Mouse (Mus musculus) intestine, embryonic 14.5 days (tissue): ENCODE measurements at regions not wholly inside any gene's neighbourhood (a gene's known extent, or its start where the extent isn't known, plus 50 kb on each side); places are given as distances from the start of the nearest gene placed in this dataset.

Source experiments
- ATAC-seq: fragments of 200-750 bp; cut with Nextera tagmentation; replicated peaks from 2 replicates; pipeline ENCODE4 v1.8.0; 2017; ENCODE audit warnings: low read depth, moderate number of reproducible peaks, moderate TSS enrichment, moderate library complexity; ENCODE audit not compliant: low FRiP score, low TSS enrichment
- DNase-seq: peaks from one replicate; pipeline ENCODE4 v3.0.0-alpha.2; 2018; ENCODE audit warnings: low spot score
- H3K27ac ChIP-seq: fragments of 300-500 bp; sonication (generic); 2 replicates; pipeline ENCODE4 v1.5.1; 2014; ENCODE audit warnings: low read depth, mild to moderate bottlenecking, control low read depth
- H3K27me3 ChIP-seq: fragments of 300-500 bp; sonication (generic); replicated peaks from 2 replicates; pipeline ENCODE4 v1.6.1; 2014; ENCODE audit warnings: low read length, control low read depth; ENCODE audit not compliant: control insufficient read depth, insufficient read depth
- H3K36me3 ChIP-seq: fragments of 300-500 bp; sonication (generic); 2 replicates; pipeline ENCODE4 v1.6.1; 2014; ENCODE audit warnings: low read length, control low read depth; ENCODE audit not compliant: control insufficient read depth, insufficient read depth
- H3K4me1 ChIP-seq: fragments of 300-500 bp; sonication (generic); replicated peaks from 2 replicates; pipeline ENCODE4 v1.6.1; 2014; ENCODE audit warnings: low read length, control low read depth, mixed read lengths; ENCODE audit not compliant: control insufficient read depth, insufficient read depth
- H3K4me2 ChIP-seq: fragments of 300-500 bp; sonication (generic); 2 replicates; pipeline ENCODE4 v1.6.1; 2014; ENCODE audit warnings: low read length
- H3K4me3 ChIP-seq: fragments of 300-500 bp; sonication (generic); 2 replicates; pipeline ENCODE4 v1.5.1; 2014; ENCODE audit warnings: low read depth, low read length, control low read depth, mixed read lengths
- H3K9ac ChIP-seq: fragments of 300-500 bp; sonication (generic); 2 replicates; pipeline ENCODE4 v1.6.1; 2014; ENCODE audit warnings: mild to moderate bottlenecking, low read length
- H3K9me3 ChIP-seq: fragments of 300-500 bp; sonication (generic); 2 replicates; pipeline ENCODE4 v1.6.1; 2016; ENCODE audit warnings: low read length, control low read depth; ENCODE audit not compliant: control insufficient read depth
- WGBS: fragments of 180-500 bp; shearing (Covaris S2); extraction: QIAGEN DNeasy Blood & Tissue Kit; methylation state at CpG from one replicate; pipeline ENCODE4 v1.1.7; 2014; 5-methylcytosine and 5-hydroxymethylcytosine counted together

GRCm38 (mm10) chr19:60408436-60408835 lies 59.7 kb downstream of the Prlhr start:
- ATAC-seq (no peak), DNase-seq (no peak)
- Histone ChIP-seq H3K4me3 (no peak overlapping the region), H3K4me2 (no peak overlapping the region), H3K9me3 (no peaks in the 10 kb centered on the region), H3K27me3 (no peaks in the 10 kb centered on the region), H3K36me3 (no peaks in the 10 kb centered on the region), H3K4me1 (no peaks in the 10 kb centered on the region), H3K9ac (no peak overlapping the region), H3K27ac (no peak overlapping the region)
- 87% methylated on average over 3 of the region's 3 CpGs for WGBS

- Histone ChIP-seq H3K36me3 (no peaks in the 10 kb centered on the region), H3K4me2 (no peak overlapping the region), H3K27me3 (no peaks in the 10 kb centered on the region), H3K4me1 (no peaks in the 10 kb centered on the region), H3K9me3 (no peaks in the 10 kb centered on the region), H3K4me3 (no peak overlapping the region), H3K27ac (no peak overlapping the region), H3K9ac (no peak overlapping the region)
- ATAC-seq (no peak), DNase-seq (no peak)
- WGBS: 73% methylated on average over 3 of the region's 3 CpGs
Measured at GRCm38 (mm10) chr19:60399425-60399824, 68.7 kb downstream of the Prlhr start.

GRCm38 (mm10) chr19:60397666-60398065 lies 70.4 kb downstream of the Prlhr start:
- H3K4me2 ChIP-seq: no peak overlapping the region
- H3K4me3 ChIP-seq: no peak overlapping the region
- no peaks in the 10 kb centered on the region for H3K9me3 ChIP-seq
- DNase-seq (no peak), ATAC-seq (no peak)
- H3K27ac ChIP-seq: no peak overlapping the region
- H3K9ac ChIP-seq: no peak overlapping the region
- no peaks in the 10 kb centered on the region for H3K27me3 ChIP-seq
- no peaks in the 10 kb centered on the region for H3K4me1 ChIP-seq
- H3K36me3 ChIP-seq: no peaks in the 10 kb centered on the region
- 67% methylated on average over 1 of the region's 1 CpGs for WGBS

- Histone ChIP-seq H3K4me1 (no peaks in the 10 kb centered on the region), H3K27ac (no peak overlapping the region), H3K4me3 (no peak overlapping the region), H3K9me3 (no peaks in the 10 kb centered on the region), H3K36me3 (no peaks in the 10 kb centered on the region), H3K27me3 (no peaks in the 10 kb centered on the region), H3K9ac (no peak overlapping the region), H3K4me2 (no peak overlapping the region)
- no peak for ATAC-seq
- DNase-seq: no peak
- WGBS: 86% methylated on average over 5 of the region's 5 CpGs
Measured at GRCm38 (mm10) chr19:60396604-60397003, 71.5 kb downstream of the Prlhr start.

GRCm38 (mm10) chr19:60386563-60387241 lies 81.4 kb downstream of the Prlhr start:
- Histone ChIP-seq H3K4me2 (no peak overlapping the region), H3K27ac (no peak overlapping the region), H3K4me3 (no peak overlapping the region), H3K9me3 (no peaks in the 10 kb centered on the region), H3K27me3 (no peaks in the 10 kb centered on the region), H3K9ac (no peak overlapping the region), H3K36me3 (no peaks in the 10 kb centered on the region), H3K4me1 (no peaks in the 10 kb centered on the region)
- no peak for ATAC-seq
- 54% methylated on average over 3 of the region's 3 CpGs for WGBS
- no peak for DNase-seq

- 70% methylated on average over 5 of the region's 5 CpGs for WGBS
- ATAC-seq: no peak
- DNase-seq: no peak
- no peak overlapping the region for H3K4me3 ChIP-seq
- H3K36me3 ChIP-seq: no peaks in the 10 kb centered on the region
- H3K4me2 ChIP-seq: no peak overlapping the region
- H3K9me3 ChIP-seq: no peaks in the 10 kb centered on the region
- no peak overlapping the region for H3K27ac ChIP-seq
- H3K4me1 ChIP-seq: no peaks in the 10 kb centered on the region
- H3K27me3 ChIP-seq: no peaks in the 10 kb centered on the region
- no peak overlapping the region for H3K9ac ChIP-seq
Measured at GRCm38 (mm10) chr19:60384721-60385120, 83.4 kb downstream of the Prlhr start.

- Histone ChIP-seq H3K4me3 (no peak overlapping the region), H3K9ac (no peak overlapping the region), H3K27ac (no peak overlapping the region), H3K4me1 (no peaks in the 10 kb centered on the region), H3K9me3 (no peaks in the 10 kb centered on the region), H3K27me3 (no peaks in the 10 kb centered on the region), H3K4me2 (no peak overlapping the region), H3K36me3 (no peaks in the 10 kb centered on the region)
- ATAC-seq (no peak), DNase-seq (no peak)
Measured at GRCm38 (mm10) chr19:60382661-60383060, 85.4 kb downstream of the Prlhr start.

GRCm38 (mm10) chr19:60379030-60379605 lies 89.0 kb downstream of the Prlhr start:
- WGBS: 72% methylated on average over 2 of the region's 2 CpGs

GRCm38 (mm10) chr19:60363988-60364599 lies 104.0 kb downstream of the Prlhr start:
- DNase-seq (no peak), ATAC-seq (no peak)
- 66% methylated on average over 4 of the region's 4 CpGs for WGBS
- Histone ChIP-seq H3K4me2 (no peak overlapping the region), H3K9ac (no peak overlapping the region), H3K36me3 (no peaks in the 10 kb centered on the region), H3K9me3 (no peaks in the 10 kb centered on the region), H3K4me3 (no peak overlapping the region), H3K27ac (no peak overlapping the region), H3K27me3 (no peaks in the 10 kb centered on the region), H3K4me1 (no peaks in the 10 kb centered on the region)

More at GRCm38 (mm10) chr19:60379030-60379605, 89.0 kb downstream of the Prlhr start:
- no peaks in the 10 kb centered on the region for H3K27me3 ChIP-seq
- H3K9ac ChIP-seq: no peak overlapping the region
- ATAC-seq (no peak), DNase-seq (no peak)
- no peaks in the 10 kb centered on the region for H3K9me3 ChIP-seq
- no peak overlapping the region for H3K4me3 ChIP-seq
- no peak overlapping the region for H3K27ac ChIP-seq
- H3K4me2 ChIP-seq: no peak overlapping the region
- H3K36me3 ChIP-seq: no peaks in the 10 kb centered on the region
- H3K4me1 ChIP-seq: no peaks in the 10 kb centered on the region
